Mouse (Mus musculus): ENCODE measurements around the gene Crybb3. TPM values are rescaled to one million over a fixed set of nuclear protein-coding genes. Genes with fewer than 3 reads are reported as not detected.
"Not testable (repeated sequence)": the region's sequence is repeated elsewhere in the genome, so short reads cannot be mapped to it uniquely, and the experiment has no call there.

Gene Crybb3
- polyA plus RNA-seq, 1 experiment from 2014 or later, result 1.1 TPM

- H3K27ac ChIP-seq (ENCODE audit: low read depth), result no peak overlapping the region
- no peaks in the 10 kb centered on the region for H3K27me3 ChIP-seq (ENCODE audit: insufficient read depth, low read length)
- DNase-seq (peak; percentile 51), ATAC-seq (ENCODE audit: insufficient read depth) (no peak)
- WGBS, result 3% methylated on average over 4 of the region's 4 CpGs
- peaks cover 14% of the 10 kb centered on the region for H3K4me1 ChIP-seq (ENCODE audit: insufficient read depth)
- H3K4me3 ChIP-seq (ENCODE audit: low read depth, low read length), result no peak overlapping the region
- H3K36me3 ChIP-seq (ENCODE audit: insufficient read depth), result no peaks in the 10 kb centered on the region
- H3K9ac ChIP-seq, result no peak overlapping the region
- H3K4me2 ChIP-seq, result no peak overlapping the region
- H3K9me3 ChIP-seq (ENCODE audit: low read depth, low read length), result no peaks in the 10 kb centered on the region
- TF ChIP-seq CTCF (IDR thresholded peaks at IDR 0.05; ENCODE audit: low read depth), result no peak
Measured at GRCm38 (mm10) chr5:113111336-113111735, 30.0 kb upstream of the Crybb3 start.

GRCm38 (mm10) chr5:113110929-113111328 lies 29.5 kb upstream of the Crybb3 start:
- Histone ChIP-seq H3K9me3 (ENCODE audit: low read depth, low read length) (no peaks in the 10 kb centered on the region), H3K9ac (no peak overlapping the region), H3K27ac (ENCODE audit: low read depth) (peak overlapping the region; percentile 48; the same call in 1 of the 2 replicates), H3K4me3 (ENCODE audit: low read depth, low read length) (no peak overlapping the region), H3K4me1 (ENCODE audit: insufficient read depth) (peaks cover 14% of the 10 kb centered on the region), H3K4me2 (no peak overlapping the region), H3K36me3 (ENCODE audit: insufficient read depth) (no peaks in the 10 kb centered on the region), H3K27me3 (ENCODE audit: insufficient read depth, low read length) (no peaks in the 10 kb centered on the region)
- 14% methylated on average over 1 of the region's 1 CpGs for WGBS
- DNase-seq (no peak), ATAC-seq (ENCODE audit: insufficient read depth) (no peak)
- no peak for TF ChIP-seq CTCF (IDR thresholded peaks at IDR 0.05; ENCODE audit: low read depth)

DNA sequence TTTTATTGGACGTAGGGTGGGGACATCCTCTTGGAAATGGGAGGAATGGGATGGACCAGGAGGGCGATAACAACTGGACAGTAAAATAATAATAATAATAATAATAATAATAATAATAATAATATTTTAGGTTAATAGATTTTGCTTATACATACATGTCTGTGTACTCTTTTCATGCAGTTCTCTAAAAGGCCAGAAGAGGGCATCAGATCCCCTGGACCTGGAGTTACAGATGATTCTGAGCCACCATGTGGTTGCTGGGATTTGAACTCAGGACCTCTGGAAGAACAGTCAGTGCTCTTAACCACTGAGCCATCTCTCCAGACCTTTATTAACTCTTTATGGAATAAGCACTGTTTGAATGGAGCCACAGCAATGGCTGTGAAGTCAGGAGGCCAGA lies 28.3 kb upstream of the Crybb3 start:
- H3K27me3 ChIP-seq (ENCODE audit: insufficient read depth, low read length); H3K9ac ChIP-seq; H3K36me3 ChIP-seq (ENCODE audit: insufficient read depth); H3K9me3 ChIP-seq (ENCODE audit: low read depth, low read length); H3K4me2 ChIP-seq; H3K4me3 ChIP-seq (ENCODE audit: low read depth, low read length); H3K27ac ChIP-seq (ENCODE audit: low read depth); ATAC-seq (ENCODE audit: insufficient read depth): not testable (repeated sequence)
- peak; percentile 63 for DNase-seq
- peak; percentile 53 for TF ChIP-seq CTCF (IDR thresholded peaks at IDR 0.05; ENCODE audit: low read depth)
- WGBS, result 88% methylated on average over 2 of the region's 2 CpGs
- peaks cover 14% of the 10 kb centered on the region for H3K4me1 ChIP-seq (ENCODE audit: insufficient read depth)

- Histone ChIP-seq H3K4me1 (ENCODE audit: insufficient read depth) (peaks cover 9% of the 10 kb centered on the region), H3K9ac (no peak overlapping the region), H3K4me2 (no peak overlapping the region), H3K4me3 (ENCODE audit: low read depth, low read length) (no peak overlapping the region), H3K27ac (ENCODE audit: low read depth) (peak overlapping the region; percentile 67; the same call in 1 of the 2 replicates), H3K9me3 (ENCODE audit: low read depth, low read length) (no peaks in the 10 kb centered on the region), H3K36me3 (ENCODE audit: insufficient read depth) (no peaks in the 10 kb centered on the region), H3K27me3 (ENCODE audit: insufficient read depth, low read length) (no peaks in the 10 kb centered on the region)
- DNase-seq (no peak), ATAC-seq (ENCODE audit: insufficient read depth) (no peak)
- TF ChIP-seq CTCF (IDR thresholded peaks at IDR 0.05; ENCODE audit: low read depth), result no peak
- WGBS, result 53% methylated on average over 11 of the region's 11 CpGs
Measured at GRCm38 (mm10) chr5:113108165-113108764, 26.9 kb upstream of the Crybb3 start.

GRCm38 (mm10) chr5:113107709-113108108 lies 26.3 kb upstream of the Crybb3 start:
- H3K27me3 ChIP-seq (ENCODE audit: insufficient read depth, low read length), result no peaks in the 10 kb centered on the region
- ATAC-seq (ENCODE audit: insufficient read depth), result no peak
- H3K36me3 ChIP-seq (ENCODE audit: insufficient read depth), result no peaks in the 10 kb centered on the region
- no peak overlapping the region for H3K9ac ChIP-seq
- no peak for TF ChIP-seq CTCF (IDR thresholded peaks at IDR 0.05; ENCODE audit: low read depth)
- peak overlapping the region; percentile 67; the same call in 1 of the 2 replicates for H3K27ac ChIP-seq (ENCODE audit: low read depth)
- peak; percentile 62 for DNase-seq
- peaks cover 6% of the 10 kb centered on the region for H3K4me1 ChIP-seq (ENCODE audit: insufficient read depth)
- H3K4me2 ChIP-seq, result no peak overlapping the region
- no peaks in the 10 kb centered on the region for H3K9me3 ChIP-seq (ENCODE audit: low read depth, low read length)
- WGBS, result 52% methylated on average over 3 of the region's 3 CpGs
- H3K4me3 ChIP-seq (ENCODE audit: low read depth, low read length), result no peak overlapping the region

DNA sequence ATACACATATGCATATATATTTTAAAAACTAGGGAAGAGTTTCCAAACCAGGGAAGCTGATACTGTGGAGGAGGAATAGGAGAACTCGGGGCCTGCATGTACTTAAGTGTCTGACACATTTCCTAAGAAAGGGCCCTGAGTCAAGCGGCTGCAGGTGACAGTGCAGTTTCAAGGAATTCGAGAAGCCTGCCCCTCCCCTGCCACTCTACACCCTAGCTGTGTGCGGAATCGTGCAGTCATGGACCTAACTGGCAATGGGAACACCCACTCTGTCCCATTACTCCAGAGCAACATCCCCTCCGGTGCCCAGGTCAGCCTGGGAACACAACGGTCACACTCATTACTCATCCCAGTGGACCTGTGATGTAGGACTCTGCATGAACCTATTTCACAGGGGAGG lies 25.2 kb upstream of the Crybb3 start:
- no peaks in the 10 kb centered on the region for H3K36me3 ChIP-seq (ENCODE audit: insufficient read depth)
- H3K4me3 ChIP-seq (ENCODE audit: low read depth, low read length), result no peak overlapping the region
- H3K4me2 ChIP-seq, result no peak overlapping the region
- no peak for TF ChIP-seq CTCF (IDR thresholded peaks at IDR 0.05; ENCODE audit: low read depth)
- peaks cover 6% of the 10 kb centered on the region; the same call in 1 of the 2 replicates for H3K4me1 ChIP-seq (ENCODE audit: insufficient read depth)
- WGBS, result 49% methylated on average over 7 of the region's 7 CpGs
- H3K27me3 ChIP-seq (ENCODE audit: insufficient read depth, low read length), result no peaks in the 10 kb centered on the region
- DNase-seq (no peak), ATAC-seq (ENCODE audit: insufficient read depth) (no peak)
- H3K9me3 ChIP-seq (ENCODE audit: low read depth, low read length), result no peaks in the 10 kb centered on the region
- H3K27ac ChIP-seq (ENCODE audit: low read depth), result no peak overlapping the region
- H3K9ac ChIP-seq, result no peak overlapping the region

DNA sequence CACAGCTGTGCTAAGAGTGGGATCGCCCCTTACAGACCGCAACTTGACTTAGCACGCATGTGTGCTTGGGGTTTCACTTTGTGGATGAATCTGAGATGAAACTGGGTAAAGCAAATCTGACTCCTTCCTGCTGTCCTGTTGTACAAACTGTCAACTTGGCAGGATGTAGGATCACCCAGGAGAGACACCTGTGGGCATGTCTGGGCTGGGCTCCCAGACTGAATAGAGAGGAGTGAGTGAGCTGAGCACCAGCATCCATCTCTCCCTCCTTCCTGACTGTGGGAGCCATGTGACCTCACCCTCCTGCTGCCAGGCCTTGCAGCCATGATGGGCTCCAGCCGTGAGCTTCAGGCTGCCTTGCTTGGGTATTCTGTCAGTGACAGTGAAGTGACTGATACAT lies 24.1 kb upstream of the Crybb3 start:
- Histone ChIP-seq H3K27me3 (ENCODE audit: insufficient read depth, low read length) (no peaks in the 10 kb centered on the region), H3K9me3 (ENCODE audit: low read depth, low read length) (no peaks in the 10 kb centered on the region), H3K4me3 (ENCODE audit: low read depth, low read length) (no peak overlapping the region), H3K4me2 (no peak overlapping the region), H3K4me1 (ENCODE audit: insufficient read depth) (peaks cover 6% of the 10 kb centered on the region; the same call in 1 of the 2 replicates), H3K9ac (no peak overlapping the region), H3K27ac (ENCODE audit: low read depth) (no peak overlapping the region), H3K36me3 (ENCODE audit: insufficient read depth) (peaks cover 7% of the 10 kb centered on the region; the same call in 1 of the 2 replicates)
- no peak for TF ChIP-seq CTCF (IDR thresholded peaks at IDR 0.05; ENCODE audit: low read depth)
- WGBS, result 88% methylated on average over 4 of the region's 4 CpGs
- ATAC-seq (ENCODE audit: insufficient read depth) (no peak), DNase-seq (no peak)
